Mouse (Mus musculus) lung, embryonic 14.5 days (tissue): ENCODE data around the gene Gm3250. TPM values are rescaled to one million over a fixed set of nuclear protein-coding genes. Genes with fewer than 3 reads are reported as not detected.
A peak's percentile ranks its signal among the peaks of the same experiment; 100 is the strongest.
"Not testable (repeated sequence)": the region's sequence is repeated elsewhere in the genome, so short reads cannot be mapped to it uniquely, and the experiment has no call there.

Experiments used
- ATAC-seq: fragments of 200-750 bp; cut with Nextera tagmentation; 2 replicates; pipeline ENCODE4 v1.8.0; 2017; ENCODE audit warnings: mild to moderate bottlenecking, moderate TSS enrichment, moderate library complexity; ENCODE audit not compliant: insufficient read depth
- DNase-seq: peaks from one replicate; pipeline ENCODE4 v3.0.0-alpha.2; 2015
- H3K27ac ChIP-seq: fragments of 300-500 bp; sonication (generic); 2 replicates; pipeline ENCODE4 v1.5.1; 2014; ENCODE audit warnings: low read depth, mild to moderate bottlenecking, moderate library complexity
- H3K27me3 ChIP-seq: fragments of 300-500 bp; sonication (generic); 2 replicates; pipeline ENCODE4 v1.6.1; 2014; ENCODE audit warnings: low read length, control low read depth; ENCODE audit not compliant: insufficient read depth
- H3K36me3 ChIP-seq: fragments of 300-500 bp; sonication (generic); 2 replicates; pipeline ENCODE4 v1.6.1; 2014; ENCODE audit warnings: control low read depth; ENCODE audit not compliant: insufficient read depth
- H3K4me1 ChIP-seq: fragments of 300-500 bp; sonication (generic); 2 replicates; pipeline ENCODE4 v1.6.1; 2014; ENCODE audit warnings: antibody characterized with exemption, control low read depth; ENCODE audit not compliant: insufficient read depth
- H3K4me2 ChIP-seq: fragments of 300-500 bp; sonication (generic); 2 replicates; pipeline ENCODE4 v1.6.1; 2014; ENCODE audit warnings: mild to moderate bottlenecking
- H3K4me3 ChIP-seq: fragments of 300-500 bp; sonication (generic); 2 replicates; pipeline ENCODE4 v1.5.1; 2014; ENCODE audit warnings: low read depth, low read length
- H3K9ac ChIP-seq: fragments of 300-500 bp; sonication (generic); 2 replicates; pipeline ENCODE4 v1.6.1; 2014
- H3K9me3 ChIP-seq: fragments of 300-500 bp; sonication (generic); 2 replicates; pipeline ENCODE4 v1.6.1; 2016; ENCODE audit warnings: low read depth, low read length, control low read depth
- CTCF ChIP-seq: IDR thresholded peaks from 2 replicates; pipeline ENCODE4 v1.5.1; 2016; ENCODE audit warnings: antibody characterized with exemption, low read depth
- WGBS: fragments of 180-500 bp; shearing (Covaris S2); extraction: QIAGEN DNeasy Blood & Tissue Kit; methylation state at CpG from one replicate; pipeline ENCODE4 v1.1.7; 2014; 5-methylcytosine and 5-hydroxymethylcytosine counted together
- polyA plus RNA-seq: library from polyadenylated mRNA; unstranded; fragments of >200 nt; fragmentation: Nextera tagmentation; extraction: Ambion mirVana; gene quantifications from 2 replicates; pipeline ENCODE4 v1.2.1, GENCODE M21; 2014

The Gm3250 gene
- polyA plus RNA-seq, result not detected in 2 replicates

DNA sequence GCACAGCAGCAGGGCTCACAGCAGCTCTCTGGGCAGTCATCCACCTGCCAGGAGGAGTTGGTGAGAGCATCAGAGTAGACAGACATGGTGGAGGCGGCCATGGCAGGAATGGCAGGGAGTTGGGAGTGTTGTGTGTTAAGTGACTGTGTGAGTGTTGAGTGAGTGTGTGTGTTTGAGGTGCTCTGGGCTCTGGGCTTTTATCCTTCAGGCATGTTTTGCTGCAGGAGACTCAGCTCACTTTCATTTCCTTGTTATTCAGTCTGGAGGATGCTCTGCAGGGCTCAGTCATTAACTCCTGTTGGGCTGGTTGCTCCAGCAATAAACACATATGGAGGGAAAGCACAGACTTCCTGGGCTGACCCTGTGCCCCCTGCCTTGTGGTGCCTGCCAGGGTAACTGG is at the start of gene Gm3250:
TSS of gene Gm3250 (minus strand) at position 101 of the 400 bp plus-strand sequence.
- not testable (repeated sequence) for H3K27me3 ChIP-seq, H3K36me3 ChIP-seq, H3K9me3 ChIP-seq, H3K4me3 ChIP-seq, H3K4me1 ChIP-seq, H3K9ac ChIP-seq, DNase-seq, H3K4me2 ChIP-seq, ATAC-seq, H3K27ac ChIP-seq
- WGBS, result 18% methylated on average over 1 of the region's 1 CpGs

GRCm38 (mm10) chr10:77826951-77827350 is 44.6 kb upstream of the Gm3250 start, which contains the start of gene Krtap10-4:
TSS of gene Krtap10-4 (minus strand) at chr10:77827095.
- peak; percentile 54; the same call in 1 of the 2 replicates for ATAC-seq
- H3K9ac ChIP-seq, result no peak within 1 kb of the TSS
- peak; percentile 31 for DNase-seq
- no peaks in the 10 kb centered on the region for H3K36me3 ChIP-seq
- no peak within 1 kb of the TSS for H3K4me2 ChIP-seq
- H3K4me3 ChIP-seq, result no peak within 1 kb of the TSS
- TF ChIP-seq CTCF, result no peak
- WGBS, result 46% methylated on average over 6 of the region's 6 CpGs
- H3K9me3 ChIP-seq, result no peaks in the 10 kb centered on the region
- H3K4me1 ChIP-seq, result no peaks in the 10 kb centered on the region
- no peaks in the 10 kb centered on the region for H3K27me3 ChIP-seq
- H3K27ac ChIP-seq, result no peak within 1 kb of the TSS

DNA sequence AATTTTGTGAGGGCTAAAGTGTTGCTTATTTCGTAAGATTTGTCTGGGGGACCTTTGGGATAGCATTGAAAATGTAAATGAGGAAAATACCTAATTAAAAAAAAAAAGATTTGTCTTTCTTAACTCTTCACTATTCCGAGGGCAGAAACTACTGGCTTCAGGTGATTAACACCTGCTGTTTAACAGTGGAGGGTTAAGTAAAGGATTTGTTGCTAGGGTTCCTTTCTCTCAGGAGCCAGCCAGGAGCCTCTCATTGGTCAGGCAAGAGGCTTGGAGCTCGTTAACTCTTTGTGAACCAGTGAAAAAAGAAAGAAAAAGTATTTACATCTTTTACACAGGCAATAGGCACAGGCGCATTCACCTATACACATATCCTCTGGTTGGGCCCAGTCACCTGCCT is 36.9 kb upstream of the Gm3250 start:
- 27% methylated on average over 4 of the region's 4 CpGs for WGBS
- Histone ChIP-seq H3K9me3 (no peaks in the 10 kb centered on the region), H3K36me3 (no peaks in the 10 kb centered on the region), H3K4me1 (no peaks in the 10 kb centered on the region), H3K4me2 (no peak overlapping the region), H3K9ac (no peak overlapping the region), H3K27me3 (no peaks in the 10 kb centered on the region), H3K4me3 (no peak overlapping the region), H3K27ac (no peak overlapping the region)
- ATAC-seq (no peak), DNase-seq (no peak)
- TF ChIP-seq CTCF, result no peak

GRCm38 (mm10) chr10:77818523-77818922 is 36.2 kb upstream of the Gm3250 start:
- DNase-seq, result no peak
- no peak for TF ChIP-seq CTCF
- H3K4me2 ChIP-seq, result no peak overlapping the region
- no peaks in the 10 kb centered on the region for H3K36me3 ChIP-seq
- no peak for ATAC-seq
- H3K27me3 ChIP-seq, result no peaks in the 10 kb centered on the region
- 93% methylated on average over 4 of the region's 4 CpGs for WGBS
- H3K4me1 ChIP-seq, result no peaks in the 10 kb centered on the region
- no peak overlapping the region for H3K9ac ChIP-seq
- no peaks in the 10 kb centered on the region for H3K9me3 ChIP-seq
- H3K27ac ChIP-seq, result no peak overlapping the region
- H3K4me3 ChIP-seq, result no peak overlapping the region

- Histone ChIP-seq H3K4me1 (no peaks in the 10 kb centered on the region), H3K27me3 (no peaks in the 10 kb centered on the region), H3K9ac (no peak overlapping the region), H3K27ac (no peak overlapping the region), H3K9me3 (no peaks in the 10 kb centered on the region), H3K36me3 (no peaks in the 10 kb centered on the region), H3K4me3 (no peak overlapping the region), H3K4me2 (no peak overlapping the region)
- ATAC-seq (no peak), DNase-seq (peak; percentile 42)
- TF ChIP-seq CTCF, result peak; percentile 76
- WGBS, result 25% methylated on average over 5 of the region's 5 CpGs
These were observed 33.2 kb upstream of the Gm3250 start for GRCm38 (mm10) chr10:77815514-77815913.

- Histone ChIP-seq H3K27ac (no peak within 1 kb of the TSS), H3K4me3 (no peak within 1 kb of the TSS), H3K9ac (no peak within 1 kb of the TSS), H3K4me2 (no peak within 1 kb of the TSS), H3K36me3 (no peaks in the 10 kb centered on the region), H3K27me3 (no peaks in the 10 kb centered on the region), H3K9me3 (no peaks in the 10 kb centered on the region), H3K4me1 (no peaks in the 10 kb centered on the region)
- DNase-seq (no peak), ATAC-seq (no peak)
- WGBS, result 24% methylated on average over 4 of the region's 4 CpGs
- no peak for TF ChIP-seq CTCF
These were observed 32.0 kb upstream of the Gm3250 start, which contains the start of gene Gm2696 for GRCm38 (mm10) chr10:77814382-77814781. TSS of gene Gm2696 (plus strand) at chr10:77814682.

GRCm38 (mm10) chr10:77811743-77812142 is 29.4 kb upstream of the Gm3250 start, which contains the start of gene Gm9507:
TSS of gene Gm9507 (minus strand) at chr10:77811843.
- H3K4me3 ChIP-seq, result no peak within 1 kb of the TSS
- DNase-seq, result no peak
- no peak for ATAC-seq
- H3K4me1 ChIP-seq, result no peaks in the 10 kb centered on the region
- TF ChIP-seq CTCF, result no peak
- H3K27ac ChIP-seq, result no peak within 1 kb of the TSS
- WGBS, result 64% methylated on average over 5 of the region's 5 CpGs
- no peak within 1 kb of the TSS for H3K4me2 ChIP-seq
- no peaks in the 10 kb centered on the region for H3K36me3 ChIP-seq
- no peaks in the 10 kb centered on the region for H3K27me3 ChIP-seq
- no peak within 1 kb of the TSS for H3K9ac ChIP-seq
- no peaks in the 10 kb centered on the region for H3K9me3 ChIP-seq

- Histone ChIP-seq H3K27me3 (no peaks in the 10 kb centered on the region), H3K4me3 (no peak overlapping the region), H3K36me3 (no peaks in the 10 kb centered on the region), H3K4me2 (no peak overlapping the region), H3K9ac (no peak overlapping the region), H3K4me1 (no peaks in the 10 kb centered on the region), H3K9me3 (no peaks in the 10 kb centered on the region), H3K27ac (no peak overlapping the region)
- DNase-seq, result peak; percentile 35
- ATAC-seq, result no peak
- 32% methylated on average over 3 of the region's 3 CpGs for WGBS
- TF ChIP-seq CTCF, result no peak
These were observed 21.8 kb upstream of the Gm3250 start for GRCm38 (mm10) chr10:77804095-77804494.
